Mouse (Mus musculus) limb, embryonic 14.5 days (tissue): ENCODE measurements around the gene Ssh3. TPM values are rescaled to one million over a fixed set of nuclear protein-coding genes. Genes with fewer than 3 reads are reported as not detected.

Experiments
- ATAC-seq: fragments of 200-750 bp; cut with Nextera tagmentation; 2 replicates; pipeline ENCODE4 v1.8.0; 2017; ENCODE audit warnings: low read depth, moderate number of reproducible peaks, moderate TSS enrichment; ENCODE audit not compliant: low FRiP score
- DNase-seq: peaks from one replicate; pipeline ENCODE4 v3.0.0-alpha.2; 2015; ENCODE audit warnings: low spot score
- H3K27ac ChIP-seq: fragments of 300-500 bp; sonication (generic); replicated peaks from 2 replicates; pipeline ENCODE4 v1.5.1; 2014; ENCODE audit warnings: low read depth, mild to moderate bottlenecking, low read length, moderate library complexity, mixed read lengths
- H3K27me3 ChIP-seq: fragments of 300-500 bp; sonication (generic); 2 replicates; pipeline ENCODE4 v1.6.1; 2014; ENCODE audit warnings: low read length, mixed read lengths; ENCODE audit not compliant: control insufficient read depth, insufficient read depth
- H3K36me3 ChIP-seq: fragments of 300-500 bp; sonication (generic); 2 replicates; pipeline ENCODE4 v1.6.1; 2014; ENCODE audit warnings: mild to moderate bottlenecking, low read length, moderate library complexity, mixed read lengths; ENCODE audit not compliant: control insufficient read depth, insufficient read depth
- H3K4me1 ChIP-seq: fragments of 300-500 bp; sonication (generic); 2 replicates; pipeline ENCODE4 v1.6.1; 2014; ENCODE audit warnings: antibody characterized with exemption, low read length, mixed read lengths; ENCODE audit not compliant: control insufficient read depth, insufficient read depth
- H3K4me2 ChIP-seq: fragments of 300-500 bp; sonication (generic); replicated peaks from 2 replicates; pipeline ENCODE4 v1.6.1; 2014; ENCODE audit warnings: low read depth, mild to moderate bottlenecking, low read length, moderate library complexity; ENCODE audit not compliant: severe bottlenecking
- H3K4me3 ChIP-seq: fragments of 300-500 bp; sonication (generic); replicated peaks from 2 replicates; pipeline ENCODE4 v1.5.1; 2014; ENCODE audit warnings: low read length
- H3K9ac ChIP-seq: fragments of 300-500 bp; sonication (generic); 2 replicates; pipeline ENCODE4 v1.6.1; 2014; ENCODE audit warnings: mild to moderate bottlenecking, low read depth, low read length, moderate library complexity; ENCODE audit not compliant: severe bottlenecking
- H3K9me3 ChIP-seq: fragments of 300-500 bp; sonication (generic); 2 replicates; pipeline ENCODE4 v1.6.1; 2016; ENCODE audit warnings: low read length; ENCODE audit not compliant: control insufficient read depth
- POLR2A ChIP-seq: fragments of 200-500 bp; IDR thresholded peaks from 2 replicates; pipeline ENCODE4 v1.8.0; 2012; ENCODE audit warnings: inconsistent platforms, mild to moderate bottlenecking, moderate library complexity, borderline replicate concordance; ENCODE audit not compliant: insufficient read depth, insufficient read length; ENCODE audit errors: extremely low read depth
- WGBS: fragments of 180-500 bp; shearing (Covaris S2); extraction: QIAGEN DNeasy Blood & Tissue Kit; methylation state at CpG from one replicate; pipeline ENCODE4 v1.1.7; 2014; 5-methylcytosine and 5-hydroxymethylcytosine counted together
- polyA plus RNA-seq, 2 experiments: library from polyadenylated mRNA; depleted of rRNA in 1 of 2; stranded (reverse) in 1 of 2; unstranded in 1 of 2; fragments of >200 nt; fragmentation: Nextera tagmentation in 1 of 2; extraction: Ambion mirVana in 1 of 2; gene quantifications; 2 replicates each; pipeline versions ENCODE4 v1.2.1 to v1.2.3; 2012 to 2014

Gene Ssh3
- polyA plus RNA-seq, 2 experiments: 22.3 to 57.5 TPM

DNA sequence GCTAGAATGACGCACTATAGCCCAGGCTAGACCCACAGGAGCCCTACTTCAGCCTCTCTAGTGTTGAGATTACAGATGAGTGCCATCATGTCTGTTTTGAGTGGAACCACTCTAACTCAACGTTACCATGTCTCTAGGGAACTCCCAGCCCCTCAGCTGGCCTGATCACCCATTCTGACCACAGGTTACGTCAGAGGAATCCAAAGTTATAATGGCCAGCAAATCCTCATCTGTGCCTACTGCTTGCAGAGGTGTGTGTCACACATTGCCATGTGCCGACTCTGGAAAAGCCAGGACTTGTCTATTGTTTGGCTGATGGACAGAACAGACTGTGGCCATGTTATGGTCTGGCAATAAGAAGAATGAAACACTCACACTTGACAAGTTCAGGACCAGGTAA is 26.4 kb upstream of the Ssh3 start:
- Histone ChIP-seq H3K9me3 (no peaks in the 10 kb centered on the region), H3K9ac (no peak overlapping the region), H3K4me2 (no peak overlapping the region), H3K36me3 (peaks cover 43% of the 10 kb centered on the region), H3K4me3 (no peak overlapping the region), H3K27me3 (no peaks in the 10 kb centered on the region), H3K4me1 (0 out of 2 replicates have a peak, but pooled peaks cover 3% of the 10 kb centered on the region), H3K27ac (no peak overlapping the region)
- DNase-seq (no peak), ATAC-seq (no peak)
- WGBS: 93% methylated on average over 4 of the region's 4 CpGs
- TF ChIP-seq POLR2A: no peak

DNA sequence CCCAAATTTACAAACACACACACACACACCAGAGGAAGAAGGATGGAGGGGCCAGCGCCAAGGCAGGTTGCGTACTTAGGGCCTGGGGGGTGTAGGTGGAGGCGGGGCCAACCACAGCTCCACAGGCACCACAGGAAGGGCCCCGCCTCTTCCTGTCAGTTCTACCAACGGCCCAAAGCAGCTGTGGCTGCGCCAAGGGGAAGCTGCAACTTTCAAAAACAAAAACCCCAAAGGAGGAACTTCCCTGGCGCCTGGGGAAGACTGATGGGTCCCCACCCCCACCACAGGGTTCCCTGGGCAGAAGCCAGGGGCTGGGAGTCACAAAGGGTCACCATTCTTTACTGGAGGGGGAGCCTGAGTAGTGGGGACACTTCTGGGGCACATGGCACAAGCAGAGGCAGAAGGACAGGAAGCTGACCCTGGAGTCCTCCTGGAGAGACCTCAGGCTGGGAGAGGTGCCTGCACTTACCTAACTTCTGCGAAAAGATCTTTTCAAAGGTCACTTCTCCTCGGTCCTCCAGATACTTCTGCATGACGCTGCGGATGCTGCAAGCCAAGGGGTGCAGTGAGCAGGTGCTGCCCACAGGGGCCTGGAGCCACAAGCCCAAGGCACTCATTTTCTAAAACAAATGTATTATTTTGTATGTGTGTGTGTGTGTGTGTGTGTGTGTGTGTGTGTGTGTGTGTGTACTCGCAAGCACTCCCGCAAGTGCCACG is 25.6 kb upstream of the Ssh3 start:
- DNase-seq (no peak), ATAC-seq (no peak)
- H3K9ac ChIP-seq: no peak overlapping the region
- no peaks in the 10 kb centered on the region for H3K9me3 ChIP-seq
- TF ChIP-seq POLR2A: no peak
- WGBS: 79% methylated on average over 14 of the region's 14 CpGs
- no peaks in the 10 kb centered on the region for H3K4me1 ChIP-seq
- H3K36me3 ChIP-seq: peaks cover 51% of the 10 kb centered on the region
- no peak overlapping the region for H3K4me2 ChIP-seq
- no peaks in the 10 kb centered on the region for H3K27me3 ChIP-seq
- no peak overlapping the region for H3K27ac ChIP-seq
- no peak overlapping the region for H3K4me3 ChIP-seq

DNA sequence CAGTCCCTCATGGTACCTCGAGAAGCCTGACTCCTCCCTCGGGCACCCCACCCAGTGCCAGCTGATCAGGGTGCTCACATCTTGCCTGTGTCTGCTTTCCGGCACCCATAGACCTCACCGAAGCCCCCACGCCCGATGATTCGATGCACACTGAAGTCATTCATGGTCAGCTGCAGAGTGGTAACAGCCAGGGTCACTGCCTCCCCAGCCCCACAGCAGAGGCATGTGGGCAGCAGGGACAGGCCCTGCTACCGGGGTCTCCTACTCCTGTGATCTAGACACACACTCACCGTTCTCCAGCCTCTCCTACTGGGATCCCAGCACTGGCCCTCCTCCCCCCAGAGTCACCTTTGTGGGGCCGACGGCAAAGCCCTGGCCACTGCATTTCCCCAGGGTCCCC is 22.2 kb upstream of the Ssh3 start:
- DNase-seq (no peak), ATAC-seq (no peak)
- no peak overlapping the region for H3K27ac ChIP-seq
- H3K4me1 ChIP-seq: no peaks in the 10 kb centered on the region
- H3K9me3 ChIP-seq: no peaks in the 10 kb centered on the region
- no peak for TF ChIP-seq POLR2A
- no peak overlapping the region for H3K9ac ChIP-seq
- WGBS: 90% methylated on average over 11 of the region's 11 CpGs
- no peak overlapping the region for H3K4me2 ChIP-seq
- H3K36me3 ChIP-seq: peaks cover 85% of the 10 kb centered on the region
- H3K27me3 ChIP-seq: no peaks in the 10 kb centered on the region
- no peak overlapping the region for H3K4me3 ChIP-seq

DNA sequence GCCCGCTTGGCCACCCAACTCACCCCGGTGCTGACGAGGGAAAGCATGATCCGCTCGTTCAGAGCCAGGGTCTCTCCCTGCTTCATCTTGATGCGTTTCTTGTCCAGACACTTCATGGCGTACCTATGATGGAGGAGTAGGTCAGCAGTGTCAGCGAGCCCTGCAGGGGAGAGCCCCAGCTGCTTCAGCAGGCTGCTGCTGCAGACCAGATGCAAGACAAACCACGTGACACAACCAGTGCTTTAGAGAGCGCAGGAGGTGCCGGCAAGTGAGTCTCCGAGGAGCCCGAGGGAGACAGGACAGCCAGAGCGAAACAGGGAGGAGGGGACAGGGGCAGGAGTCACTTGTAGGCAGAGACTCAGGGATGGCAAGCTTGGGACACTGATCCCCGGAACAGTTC is 21.8 kb upstream of the Ssh3 start:
- no peak for TF ChIP-seq POLR2A
- Histone ChIP-seq H3K27ac (no peak overlapping the region), H3K9me3 (no peaks in the 10 kb centered on the region), H3K36me3 (peaks cover 89% of the 10 kb centered on the region), H3K4me3 (no peak overlapping the region), H3K9ac (no peak overlapping the region), H3K4me2 (no peak overlapping the region), H3K4me1 (no peaks in the 10 kb centered on the region), H3K27me3 (no peaks in the 10 kb centered on the region)
- DNase-seq (no peak), ATAC-seq (no peak)
- WGBS: 83% methylated on average over 15 of the region's 15 CpGs

DNA sequence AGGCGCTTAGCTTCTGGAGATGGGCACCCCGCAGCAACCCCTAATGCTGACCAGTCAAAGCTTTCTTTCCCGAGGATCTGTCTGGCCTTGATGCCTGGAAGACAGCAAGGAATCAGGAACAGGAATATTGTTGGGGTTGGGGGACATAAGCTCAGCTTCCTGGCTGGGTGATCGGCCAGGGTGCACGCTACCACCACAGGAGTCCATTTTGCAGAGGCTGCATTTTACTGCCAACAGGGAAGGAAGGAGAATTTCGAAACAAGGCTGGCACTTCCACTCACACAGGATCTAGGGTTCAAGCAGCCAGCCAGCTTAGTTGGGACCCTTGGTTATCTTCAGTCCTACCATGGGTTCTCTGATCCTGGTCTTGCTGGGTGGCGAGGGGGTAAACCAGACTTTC is 14.7 kb upstream of the Ssh3 start:
- Histone ChIP-seq H3K9ac (peak overlapping the region; percentile 75), H3K27ac (0 out of 2 replicates have a peak overlapping the region, but pooled peaks have one; percentile 20)
- 42% methylated on average over 7 of the region's 7 CpGs for WGBS

More for the DNA sequence above, 14.7 kb upstream of the Ssh3 start:
- H3K4me3 ChIP-seq: peak overlapping the region; percentile 63
- peak overlapping the region; percentile 78 for H3K4me2 ChIP-seq
- ATAC-seq: no peak
- DNase-seq: no peak
- TF ChIP-seq POLR2A: no peak
- H3K27me3 ChIP-seq: no peaks in the 10 kb centered on the region
- H3K4me1 ChIP-seq: peaks cover 8% of the 10 kb centered on the region; the same call in 1 of the 2 replicates
- H3K36me3 ChIP-seq: peaks cover 38% of the 10 kb centered on the region
- 0 out of 2 replicates have a peak, but pooled peaks cover 2% of the 10 kb centered on the region for H3K9me3 ChIP-seq
